Mouse (Mus musculus) ovary, postnatal 36 days (tissue): ENCODE data around the gene Hrnr.

ENCODE experiments used
- DNase-seq: peaks from one replicate; pipeline ENCODE4 v3.0.0; 2022; ENCODE audit warnings: low spot score, mixed read lengths

Gene Hrnr

GRCm38 (mm10) chr3:93319449-93319848, at the start of gene Hrnr:
TSS of gene Hrnr (plus strand) at chr3:93319749.
- DNase-seq = no peak

DNA sequence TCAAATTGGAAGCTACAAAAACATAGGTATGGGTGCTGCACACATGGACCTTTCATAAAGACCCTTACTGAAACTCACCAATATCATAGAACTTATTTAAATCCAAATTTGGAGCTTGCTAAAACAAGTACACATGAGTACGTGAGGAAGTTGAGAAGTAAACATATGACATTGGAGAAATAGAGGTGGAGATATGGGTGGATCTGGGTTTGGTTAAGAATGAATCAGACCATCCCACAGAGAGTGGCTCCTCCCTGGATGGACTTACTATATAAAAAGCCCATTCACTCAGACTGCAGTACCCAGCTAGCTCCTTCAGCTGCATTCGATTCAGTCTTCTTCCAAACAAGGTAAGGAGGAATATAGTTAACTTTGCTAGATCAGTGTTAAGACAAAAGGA, 46.3 kb upstream of the Hrnr start, which contains the start of gene Flg:
Gene Flg (plus strand): TSS at position 301 of the 400 bp plus-strand sequence.
- no peak for DNase-seq

DNA sequence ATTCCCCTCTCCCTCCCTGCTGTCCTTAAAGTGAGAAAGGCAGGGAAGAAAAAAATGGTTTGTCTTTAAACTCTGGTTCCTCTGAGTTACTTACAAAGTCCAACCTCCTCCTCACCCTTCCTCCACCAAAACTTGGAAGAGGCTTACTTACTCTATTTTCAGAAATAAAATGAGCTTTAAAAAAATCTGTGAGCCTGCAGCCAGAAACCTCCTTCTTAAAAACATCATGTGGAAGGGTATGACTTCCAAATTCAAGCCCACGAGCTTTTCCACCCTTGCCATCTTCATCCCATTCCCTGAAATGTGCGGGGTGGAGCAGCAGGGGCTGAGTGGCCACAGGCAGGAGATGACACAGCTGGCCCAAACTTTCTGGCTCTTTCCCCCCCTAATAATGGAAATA, 22.0 kb upstream of the Hrnr start:
- no peak for DNase-seq

DNA sequence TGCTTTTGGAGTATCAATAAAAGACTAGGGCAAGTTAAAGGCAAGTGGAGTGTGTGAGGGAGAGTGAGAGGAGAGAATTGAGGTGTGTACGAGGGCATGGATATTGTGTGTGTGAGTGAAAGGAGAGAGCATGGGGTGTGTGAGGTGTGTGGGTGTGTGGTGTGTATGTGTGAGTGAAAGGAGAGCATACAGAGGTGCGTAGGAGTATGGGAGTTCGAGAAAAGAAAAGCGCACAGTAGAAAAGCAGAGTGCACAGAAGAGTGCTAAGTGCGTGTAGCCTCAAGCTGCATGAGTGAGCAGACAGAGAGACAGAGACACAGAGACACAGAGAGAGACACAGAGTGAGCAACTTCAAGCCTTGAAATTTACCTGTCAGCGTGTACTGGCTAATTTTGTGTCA, 19.7 kb upstream of the Hrnr start:
- no peak for DNase-seq

- DNase-seq = no peak
Measured at GRCm38 (mm10) chr3:93301896-93302295, 17.7 kb upstream of the Hrnr start.

GRCm38 (mm10) chr3:93306142-93306541, 13.4 kb upstream of the Hrnr start:
- DNase-seq = no peak

DNA sequence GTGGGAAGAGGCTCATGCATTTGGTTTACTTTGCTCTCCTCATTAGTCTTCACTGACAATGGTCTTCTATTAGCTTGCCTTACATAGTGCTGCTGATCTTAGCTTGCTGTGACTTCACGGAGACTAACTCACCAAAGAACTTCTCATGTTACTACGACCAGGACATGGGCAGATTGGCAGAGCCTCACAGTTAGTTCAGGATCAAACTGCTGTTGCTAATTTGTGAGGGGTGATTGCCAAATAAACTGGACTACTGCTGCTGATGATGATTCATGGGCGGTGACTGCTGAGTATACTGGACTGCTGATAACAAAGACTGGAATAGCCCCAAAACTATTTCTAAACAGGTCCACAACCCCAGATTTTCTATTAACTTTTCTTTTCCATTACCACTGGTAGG, 8.2 kb upstream of the Hrnr start:
- DNase-seq = no peak

- no peak for DNase-seq
Measured at GRCm38 (mm10) chr3:93314388-93314787, 5.2 kb upstream of the Hrnr start.

- DNase-seq = no peak
Measured at GRCm38 (mm10) chr3:93337749-93338148, 18.2 kb downstream of the Hrnr start.

DNA sequence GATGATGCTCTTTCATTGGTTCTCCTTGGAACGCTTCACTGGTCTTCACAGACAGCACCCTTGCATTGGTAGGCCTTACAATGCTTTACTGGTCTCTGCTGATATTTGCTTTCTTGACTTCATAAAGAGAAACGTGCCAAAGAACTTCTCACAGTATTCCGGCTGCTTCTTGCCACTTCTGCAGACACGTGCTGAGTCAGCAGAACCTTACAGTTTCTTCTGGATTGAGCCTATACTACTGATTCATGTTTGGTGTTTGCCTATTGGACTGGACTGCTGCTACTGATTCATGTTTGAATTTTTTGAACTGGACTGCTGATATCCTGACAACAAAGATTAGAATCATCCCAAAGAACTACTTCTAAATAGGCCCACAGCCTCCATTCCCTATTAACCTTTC, 20.5 kb downstream of the Hrnr start:
- no peak for DNase-seq

- DNase-seq = no peak
Measured at GRCm38 (mm10) chr3:93346896-93347295, 27.3 kb downstream of the Hrnr start.

- DNase-seq = peak; percentile 64
Measured at GRCm38 (mm10) chr3:93360045-93360444, 40.5 kb downstream of the Hrnr start.

GRCm38 (mm10) chr3:93361933-93362574, 42.5 kb downstream of the Hrnr start:
- DNase-seq = no peak

DNA sequence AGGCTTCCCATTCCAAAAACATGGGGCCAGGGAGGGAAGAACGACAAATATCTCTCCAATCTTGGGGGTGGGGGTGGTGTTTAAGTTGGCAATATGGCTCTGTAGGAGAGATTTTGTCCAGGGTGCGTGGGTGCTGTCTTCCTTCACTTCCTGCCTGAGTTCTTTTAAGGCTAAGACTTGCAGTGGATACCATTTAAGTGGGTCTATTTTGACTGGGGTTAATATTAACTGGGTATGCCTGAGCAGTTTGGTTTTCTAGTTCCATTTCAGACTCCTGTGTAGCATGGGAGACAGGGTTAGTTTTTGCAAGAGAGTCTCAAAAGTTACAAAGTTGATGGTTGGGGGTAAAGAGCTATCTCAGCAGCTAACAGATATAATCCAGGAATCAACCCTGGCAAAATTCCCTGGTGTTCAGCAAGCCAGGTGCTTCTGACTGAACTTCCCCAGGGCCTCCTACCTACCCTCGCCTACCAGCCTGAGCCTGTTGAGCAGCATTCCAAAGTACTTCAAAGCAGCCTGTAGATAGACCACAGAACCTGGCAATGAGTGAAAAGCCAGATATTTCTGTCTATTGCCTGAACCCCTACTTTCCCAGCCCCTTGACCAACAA, 47.5 kb downstream of the Hrnr start:
- no peak for DNase-seq

DNA sequence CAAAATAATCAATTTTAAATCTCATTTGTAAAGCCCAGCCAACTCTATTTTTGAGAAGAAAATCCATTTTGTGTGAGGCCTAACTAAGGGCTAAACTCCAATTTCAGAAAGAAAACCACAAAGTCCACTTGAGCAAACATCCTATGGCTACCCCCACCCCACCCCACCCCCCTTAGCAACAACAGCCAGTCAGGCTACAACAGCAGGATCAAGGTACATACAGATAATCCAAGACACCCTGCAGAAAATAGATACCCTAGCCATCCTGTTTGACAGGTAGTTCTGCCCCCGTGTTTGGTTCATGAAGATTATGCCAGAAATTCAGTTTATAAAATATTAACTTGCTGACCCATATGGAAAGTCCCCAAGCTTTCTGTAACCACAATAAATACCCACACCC, 48.6 kb downstream of the Hrnr start:
- no peak for DNase-seq

DNA sequence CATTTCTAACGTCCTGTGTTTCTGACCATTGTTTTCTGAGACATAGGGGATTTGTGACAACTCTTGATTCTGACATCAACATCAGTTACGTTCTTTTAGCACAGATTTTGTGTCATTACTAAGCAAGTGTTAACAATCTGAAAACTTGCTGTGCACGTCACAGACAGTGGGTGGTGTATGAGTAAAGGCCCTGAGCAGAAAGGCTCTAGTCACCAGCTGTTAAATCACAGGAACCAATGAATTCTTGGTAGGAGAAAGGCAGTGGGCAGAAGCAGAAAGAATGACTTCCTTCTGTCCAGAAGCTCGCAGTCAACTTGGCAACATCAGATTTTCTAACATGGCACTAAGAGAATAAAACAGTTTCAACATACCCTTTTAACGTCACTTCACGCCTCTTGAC, 53.9 kb downstream of the Hrnr start:
- no peak for DNase-seq

DNA sequence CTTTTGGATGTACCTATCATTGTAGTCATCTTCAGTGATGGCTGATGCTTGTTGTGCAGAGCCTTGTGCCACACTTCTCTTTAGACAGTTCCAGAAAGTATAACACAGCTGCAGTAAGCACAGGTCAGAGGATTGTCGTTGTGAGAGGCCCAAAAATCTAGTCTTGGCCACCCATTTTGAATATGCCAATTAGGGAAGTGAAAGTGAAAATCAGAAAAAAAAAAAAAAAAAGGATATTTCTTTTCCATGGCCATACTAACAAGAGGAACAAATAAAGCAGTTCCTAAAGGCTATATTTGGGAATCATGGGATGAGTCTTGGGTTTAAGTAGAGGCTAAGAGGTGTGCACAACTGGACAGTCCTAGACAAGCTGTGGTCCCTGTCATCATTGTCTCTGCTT, 55.6 kb downstream of the Hrnr start:
- no peak for DNase-seq

GRCm38 (mm10) chr3:93375601-93376000, 56.1 kb downstream of the Hrnr start:
- DNase-seq = no peak

GRCm38 (mm10) chr3:93378146-93378545, 58.6 kb downstream of the Hrnr start:
- no peak for DNase-seq
